Mouse (Mus musculus): ENCODE measurements around the gene Cidec. TPM values are rescaled to one million over a fixed set of nuclear protein-coding genes. Genes with fewer than 3 reads are reported as not detected.
A peak's percentile ranks its signal among the peaks of the same experiment; 100 is the strongest.

The Cidec gene
- polyA plus RNA-seq, 1 experiment from 2014 or later: not detected

DNA sequence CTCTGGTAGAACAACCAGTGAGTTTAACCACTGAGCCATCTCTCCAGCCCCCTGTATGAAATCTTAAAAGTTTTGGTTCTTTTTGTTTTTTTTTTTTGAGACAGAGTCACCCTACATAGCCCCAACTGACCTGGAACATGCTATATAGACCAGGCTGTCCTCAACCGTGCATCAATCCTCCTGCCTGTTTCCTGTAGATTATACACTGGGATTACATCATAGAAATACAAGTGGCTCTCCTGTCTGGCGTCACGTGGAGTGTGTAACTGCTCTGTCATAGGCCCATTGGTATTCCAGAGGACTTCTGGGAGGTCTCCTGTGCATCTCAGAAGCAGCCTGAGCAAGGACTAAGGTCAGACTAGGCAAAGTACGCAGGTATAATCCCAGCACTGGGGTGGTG, 12.6 kb downstream of the Cidec start:
- no peaks in the 10 kb centered on the region for H3K36me3 ChIP-seq

DNA sequence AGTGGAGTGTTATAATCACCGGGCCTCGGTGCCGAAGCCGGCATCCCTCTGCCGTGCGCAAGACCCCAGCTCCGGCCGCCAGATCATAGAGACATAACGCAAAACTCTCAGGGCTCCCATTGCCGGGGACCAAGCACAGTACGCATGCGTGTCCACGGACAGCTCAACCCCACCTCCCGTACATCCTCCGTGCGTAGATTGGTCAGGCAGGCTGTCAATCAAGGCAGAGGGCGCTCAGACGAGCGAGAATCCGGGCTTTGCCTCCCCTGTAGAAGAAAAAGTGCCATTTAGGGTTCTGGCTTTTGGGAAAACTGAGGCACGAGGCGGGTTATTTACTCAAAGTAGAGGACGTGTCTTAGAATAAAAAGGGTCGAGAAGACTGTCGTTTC, 16.4 kb downstream of the Cidec start, which contains the start of gene Rpusd3:
Gene Rpusd3 (minus strand): TSS at position 142 of the 389 bp plus-strand sequence.
- under 1% methylated on average over 25 of the region's 25 CpGs for WGBS
- H3K4me3 ChIP-seq: peak within 1 kb of the TSS; percentile 71
- H3K27ac ChIP-seq: peak within 1 kb of the TSS; percentile 88
- peaks cover 30% of the 10 kb centered on the region for H3K36me3 ChIP-seq
- DNase-seq (ENCODE audit: low spot score): peak; percentile 96
- H3K4me1 ChIP-seq (replicated peaks): peaks cover 25% of the 10 kb centered on the region
- no peaks in the 10 kb centered on the region for H3K9me3 ChIP-seq
- H3K27me3 ChIP-seq (ENCODE audit: insufficient read depth, poor library complexity, severe bottlenecking): no peaks in the 10 kb centered on the region

More for the DNA sequence above, 12.6 kb downstream of the Cidec start:
- no peak for DNase-seq (ENCODE audit: low spot score)
- peaks cover 18% of the 10 kb centered on the region for H3K4me1 ChIP-seq (replicated peaks)
- H3K4me3 ChIP-seq: no peak overlapping the region
- no peaks in the 10 kb centered on the region for H3K27me3 ChIP-seq (ENCODE audit: insufficient read depth, poor library complexity, severe bottlenecking)
- WGBS: 88% methylated on average over 4 of the region's 4 CpGs
- H3K9me3 ChIP-seq: no peaks in the 10 kb centered on the region
- H3K27ac ChIP-seq: no peak overlapping the region

DNA sequence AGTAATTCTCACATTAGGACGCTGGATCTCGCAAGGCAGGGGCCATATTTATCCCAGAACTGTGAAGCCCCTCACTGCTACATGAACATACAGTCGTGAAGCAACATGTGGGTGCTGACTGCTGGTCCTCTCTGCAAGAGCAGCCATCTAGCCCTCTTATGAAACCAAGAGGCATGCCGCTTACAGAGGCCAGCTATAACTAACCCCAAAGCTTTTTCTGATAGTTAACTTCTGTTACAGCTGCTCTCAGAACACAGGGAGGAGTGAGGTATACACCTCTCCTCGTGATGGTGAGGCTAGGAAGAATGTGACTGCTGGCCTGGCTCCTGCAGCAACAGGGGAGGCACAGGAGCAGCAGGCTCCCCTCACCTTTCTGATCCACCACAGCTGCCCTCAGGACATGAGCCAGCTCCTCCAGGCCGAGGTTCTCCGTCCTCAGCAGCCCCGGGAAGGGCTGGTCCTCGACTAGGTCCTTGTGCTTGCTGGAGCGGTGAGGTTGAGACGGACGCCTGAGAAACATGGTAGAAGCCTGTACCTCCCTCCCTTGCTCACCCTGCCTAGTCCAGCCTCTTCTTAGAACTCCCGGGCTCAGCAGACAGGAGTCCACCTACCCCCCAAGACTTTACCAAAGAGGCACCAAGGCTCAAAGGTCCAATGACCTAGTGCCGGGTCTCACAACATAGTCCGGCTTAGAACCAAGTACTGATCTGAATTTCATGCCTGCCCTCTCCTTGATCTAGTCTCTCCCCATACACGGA, 16.9 kb downstream of the Cidec start:
- Histone ChIP-seq H3K36me3 (peaks cover 30% of the 10 kb centered on the region), H3K4me1 (replicated peaks) (peaks cover 25% of the 10 kb centered on the region), H3K27ac (peak overlapping the region; percentile 88), H3K9me3 (no peaks in the 10 kb centered on the region), H3K27me3 (ENCODE audit: insufficient read depth, poor library complexity, severe bottlenecking) (no peaks in the 10 kb centered on the region), H3K4me3 (peak overlapping the region; percentile 71)
- DNase-seq (ENCODE audit: low spot score): no peak
- 18% methylated on average over 16 of the region's 16 CpGs for WGBS

DNA sequence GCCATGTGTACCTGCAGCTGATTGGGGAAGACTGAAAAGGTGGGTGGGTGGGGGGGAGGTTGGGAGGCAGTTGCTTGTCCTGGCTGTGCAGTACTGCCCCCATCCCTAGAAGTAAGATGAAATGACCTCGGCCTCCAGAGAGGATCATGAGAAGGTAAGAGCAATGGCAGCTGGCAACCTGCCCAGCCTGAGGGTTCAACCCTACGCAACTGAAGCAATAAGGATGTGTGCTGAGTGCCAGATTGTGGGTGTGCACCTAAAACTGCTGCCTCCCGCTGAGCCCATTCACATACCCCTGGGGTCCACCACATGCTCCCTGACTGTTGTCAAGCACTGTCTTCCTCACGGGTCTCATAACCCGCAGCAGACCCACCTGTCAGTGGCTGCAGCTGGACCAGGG, 19.1 kb downstream of the Cidec start:
- Histone ChIP-seq H3K4me3 (no peak overlapping the region), H3K4me1 (replicated peaks) (peaks cover 25% of the 10 kb centered on the region), H3K36me3 (peaks cover 39% of the 10 kb centered on the region), H3K27ac (no peak overlapping the region), H3K27me3 (ENCODE audit: insufficient read depth, poor library complexity, severe bottlenecking) (no peaks in the 10 kb centered on the region), H3K9me3 (no peaks in the 10 kb centered on the region)
- DNase-seq (ENCODE audit: low spot score): no peak
- 92% methylated on average over 5 of the region's 5 CpGs for WGBS

DNA sequence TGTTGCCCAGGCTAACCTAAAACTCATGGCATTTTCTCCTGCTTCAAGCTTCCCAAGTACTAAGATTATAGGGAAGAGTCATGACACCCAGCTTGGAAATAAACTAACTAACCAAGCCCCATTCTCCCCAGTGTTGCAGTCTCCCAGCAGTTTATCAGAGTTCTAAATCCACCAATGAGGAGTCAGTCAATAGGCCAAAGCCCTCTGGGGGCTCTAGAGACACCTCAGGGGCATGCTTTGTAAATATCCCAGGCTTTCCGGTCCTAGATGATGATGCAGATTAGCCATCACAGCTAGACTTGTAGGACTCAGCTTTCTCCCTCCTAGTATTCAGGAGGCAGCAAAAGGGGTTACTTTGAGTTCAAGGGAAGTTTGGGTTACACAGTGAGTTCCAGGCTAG, 25.6 kb downstream of the Cidec start:
- no peak for DNase-seq (ENCODE audit: low spot score)
- Histone ChIP-seq H3K27me3 (ENCODE audit: insufficient read depth, poor library complexity, severe bottlenecking) (no peaks in the 10 kb centered on the region), H3K27ac (no peak overlapping the region), H3K4me3 (no peak overlapping the region), H3K36me3 (peaks cover 39% of the 10 kb centered on the region), H3K9me3 (no peaks in the 10 kb centered on the region), H3K4me1 (replicated peaks) (no peaks in the 10 kb centered on the region)
- WGBS: 72% methylated on average over 1 of the region's 1 CpGs

DNA sequence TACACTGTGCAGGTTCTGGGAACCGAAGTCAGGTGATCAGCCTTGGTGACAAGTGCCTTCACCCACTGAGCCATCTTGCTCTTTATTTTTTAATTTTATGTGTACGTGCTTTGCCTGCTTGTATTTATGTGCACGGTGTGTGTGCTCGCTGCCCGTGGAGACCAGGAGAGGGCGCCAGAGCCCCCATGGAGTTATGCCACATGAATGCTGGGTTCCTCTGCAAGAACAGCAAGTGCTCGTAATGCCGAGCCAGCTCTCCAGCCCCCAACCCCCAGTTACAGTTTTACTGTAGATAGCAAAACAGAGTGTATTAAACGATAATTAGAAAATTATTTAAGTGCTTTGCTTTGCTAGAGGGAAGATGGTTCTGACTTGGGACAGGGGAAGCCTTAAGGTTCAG, 28.9 kb downstream of the Cidec start:
- Histone ChIP-seq H3K9me3 (no peaks in the 10 kb centered on the region), H3K4me3 (no peak overlapping the region), H3K4me1 (replicated peaks) (no peaks in the 10 kb centered on the region), H3K27me3 (ENCODE audit: insufficient read depth, poor library complexity, severe bottlenecking) (no peaks in the 10 kb centered on the region), H3K27ac (no peak overlapping the region), H3K36me3 (peaks cover 22% of the 10 kb centered on the region)
- no peak for DNase-seq (ENCODE audit: low spot score)
- WGBS: 76% methylated on average over 9 of the region's 9 CpGs

DNA sequence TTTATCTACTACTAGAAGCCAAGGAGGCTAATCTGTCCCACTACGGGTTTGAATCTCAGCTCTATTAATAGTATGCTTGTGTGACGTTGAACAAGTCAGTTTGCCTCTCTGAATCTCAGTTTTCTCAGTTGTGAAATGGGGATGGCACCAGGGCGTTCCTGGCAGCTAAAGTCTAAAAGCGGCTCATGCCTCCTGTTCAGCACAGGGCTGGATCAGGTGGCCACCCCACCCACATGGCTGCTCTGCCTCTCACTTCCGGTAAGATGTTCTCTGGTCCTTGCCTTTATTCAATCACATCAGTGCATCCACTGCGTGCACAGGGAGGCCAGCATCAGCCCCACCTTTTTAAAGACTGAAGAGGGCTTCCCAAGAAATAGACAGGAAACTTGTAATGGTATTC, 30.1 kb downstream of the Cidec start:
- no peak overlapping the region for H3K4me3 ChIP-seq
- H3K27ac ChIP-seq: no peak overlapping the region
- WGBS: 87% methylated on average over 6 of the region's 6 CpGs

DNA sequence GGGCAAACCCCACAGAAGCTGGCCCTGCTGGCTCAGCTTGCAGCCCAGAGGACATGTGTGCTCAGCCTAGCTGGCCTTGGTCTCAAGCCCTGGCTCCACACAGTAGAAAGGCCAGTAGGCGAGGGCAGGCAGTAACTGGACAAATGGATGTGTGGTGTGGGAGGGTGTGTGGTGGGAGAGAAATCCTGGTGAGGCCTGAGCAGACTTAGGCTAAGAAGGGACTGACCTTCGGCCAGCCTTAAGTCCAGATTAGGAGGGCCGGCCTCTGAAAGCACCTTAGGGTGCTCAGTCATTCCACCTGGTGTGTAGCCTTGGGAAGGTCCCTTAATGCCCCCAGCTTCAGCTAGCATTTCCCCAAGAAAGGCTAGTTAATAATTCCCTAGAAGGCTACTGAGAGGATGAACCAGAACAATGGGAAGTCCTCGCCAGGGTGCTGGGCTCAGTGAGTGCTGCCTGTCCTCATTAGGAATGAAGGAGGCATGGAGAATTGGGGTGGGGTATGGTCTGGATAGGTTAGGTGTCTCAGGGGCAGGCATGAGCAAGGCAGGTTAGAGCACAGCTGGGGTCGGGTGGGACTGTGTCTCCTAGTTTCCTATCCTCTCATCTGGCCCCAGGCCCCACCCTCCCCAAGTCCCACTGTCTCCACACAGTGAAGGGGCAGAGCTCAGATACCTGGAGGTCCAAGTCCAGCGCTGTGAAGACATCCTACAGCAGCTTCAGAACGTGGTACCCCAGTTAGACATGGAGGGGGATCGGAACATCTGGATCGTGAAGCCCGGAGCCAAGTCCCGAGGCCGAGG, 30.7 kb downstream of the Cidec start:
- no peak for DNase-seq (ENCODE audit: low spot score)
- no peaks in the 10 kb centered on the region for H3K27me3 ChIP-seq (ENCODE audit: insufficient read depth, poor library complexity, severe bottlenecking)
- H3K27ac ChIP-seq: 0 out of 2 replicates have a peak overlapping the region, but pooled peaks have one; percentile 6
- no peaks in the 10 kb centered on the region for H3K9me3 ChIP-seq
- H3K36me3 ChIP-seq: peaks cover 35% of the 10 kb centered on the region
- H3K4me3 ChIP-seq: no peak overlapping the region
- no peaks in the 10 kb centered on the region for H3K4me1 ChIP-seq (replicated peaks)
- 78% methylated on average over 12 of the region's 12 CpGs for whole genome bisulfite sequencing

More for the DNA sequence above, 30.1 kb downstream of the Cidec start:
- no peaks in the 10 kb centered on the region for H3K9me3 ChIP-seq
- no peaks in the 10 kb centered on the region for H3K27me3 ChIP-seq (ENCODE audit: insufficient read depth, poor library complexity, severe bottlenecking)
- no peaks in the 10 kb centered on the region for H3K4me1 ChIP-seq (replicated peaks)
- no peak for DNase-seq (ENCODE audit: low spot score)
- peaks cover 30% of the 10 kb centered on the region for H3K36me3 ChIP-seq

DNA sequence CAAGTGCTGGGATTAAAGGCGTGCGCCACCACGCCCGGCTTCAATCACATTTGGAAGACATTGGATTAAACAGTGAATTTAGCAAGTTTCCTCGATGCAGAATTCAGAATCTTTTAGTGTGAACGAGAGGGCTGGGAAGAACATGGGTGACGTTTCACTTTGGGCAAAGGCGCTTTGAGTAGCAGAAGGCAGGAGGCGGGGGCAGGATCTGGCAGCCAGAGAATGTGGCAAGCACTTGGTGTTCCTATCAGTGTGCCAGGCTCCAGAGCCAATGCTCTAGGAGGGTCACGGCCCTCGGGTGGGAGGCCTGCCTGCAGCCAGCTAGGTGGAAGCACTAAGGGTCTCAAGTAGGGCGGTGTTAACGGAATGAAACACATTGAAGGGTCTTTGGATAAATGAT, 33.5 kb downstream of the Cidec start:
- Histone ChIP-seq H3K27ac (no peak overlapping the region), H3K36me3 (peaks cover 36% of the 10 kb centered on the region), H3K27me3 (ENCODE audit: insufficient read depth, poor library complexity, severe bottlenecking) (no peaks in the 10 kb centered on the region), H3K9me3 (no peaks in the 10 kb centered on the region), H3K4me1 (replicated peaks) (0 out of 2 replicates have a peak, but pooled peaks cover 6% of the 10 kb centered on the region), H3K4me3 (no peak overlapping the region)
- 93% methylated on average over 13 of the region's 13 CpGs for WGBS
- DNase-seq (ENCODE audit: low spot score): no peak

DNA sequence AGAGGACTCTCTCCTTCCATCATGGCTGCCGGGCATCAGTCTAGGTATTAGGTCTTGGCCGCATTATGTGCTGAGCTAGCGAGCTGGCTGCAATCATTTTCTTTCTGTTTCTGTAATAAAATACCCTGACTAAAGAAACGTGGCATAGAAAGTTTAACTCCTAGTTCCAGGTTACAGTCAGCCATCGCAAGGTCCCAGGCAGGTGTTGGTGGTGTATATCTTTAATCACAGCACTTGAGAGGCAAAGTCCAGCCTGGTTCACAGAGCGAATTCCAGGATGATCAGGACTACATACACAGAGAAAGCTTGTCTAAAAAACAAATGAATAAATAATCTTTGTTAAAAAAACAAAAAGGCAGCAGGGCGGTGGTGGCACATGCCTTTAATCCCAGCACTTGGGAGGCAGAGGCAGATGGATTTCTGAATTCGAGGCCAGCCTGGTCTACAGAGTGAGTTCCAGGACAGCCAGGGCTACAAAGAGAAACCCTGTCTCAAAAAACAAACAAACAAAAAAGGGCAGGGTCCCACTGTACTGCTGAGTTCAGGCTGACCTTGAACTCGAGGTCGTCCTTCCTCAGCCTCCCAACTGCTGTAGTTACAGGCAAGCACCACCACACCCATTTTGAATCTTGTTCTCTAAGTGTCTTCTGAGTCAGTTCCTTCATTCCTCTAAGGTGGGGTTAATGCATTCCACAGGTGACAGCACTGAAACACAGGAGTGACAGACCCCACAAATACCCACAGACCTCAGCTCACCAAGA, 39.1 kb downstream of the Cidec start:
- H3K36me3 ChIP-seq: peaks cover 47% of the 10 kb centered on the region

DNA sequence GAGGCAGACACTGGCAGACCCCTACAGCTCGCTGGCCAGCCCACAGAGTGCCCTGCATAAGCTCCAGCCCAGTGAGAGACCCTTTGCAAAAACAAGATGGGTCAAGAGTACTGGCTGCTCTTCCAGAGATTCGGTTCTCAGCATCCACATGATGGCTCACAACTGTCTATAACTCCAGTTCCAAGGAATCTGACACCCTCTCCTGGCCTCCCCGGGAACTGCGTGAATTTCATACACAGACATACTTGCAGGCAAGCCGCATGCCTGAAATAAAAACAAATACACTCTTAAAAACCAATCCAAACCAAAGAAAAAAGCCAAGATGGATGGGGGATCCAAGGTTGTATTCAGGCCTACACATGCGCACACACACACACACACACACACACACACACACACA, 40.1 kb downstream of the Cidec start:
- 89% methylated on average over 6 of the region's 6 CpGs for WGBS
- H3K27ac ChIP-seq: no peak overlapping the region
- H3K4me3 ChIP-seq: no peak overlapping the region
- H3K36me3 ChIP-seq: peaks cover 49% of the 10 kb centered on the region
- H3K9me3 ChIP-seq: no peaks in the 10 kb centered on the region
- no peak for DNase-seq (ENCODE audit: low spot score)
- H3K4me1 ChIP-seq (replicated peaks): peaks cover 27% of the 10 kb centered on the region
- H3K27me3 ChIP-seq (ENCODE audit: insufficient read depth, poor library complexity, severe bottlenecking): 0 out of 2 replicates have a peak, but pooled peaks cover 7% of the 10 kb centered on the region

More for the DNA sequence above, 39.1 kb downstream of the Cidec start:
- Histone ChIP-seq H3K4me3 (no peak overlapping the region), H3K27me3 (ENCODE audit: insufficient read depth, poor library complexity, severe bottlenecking) (0 out of 2 replicates have a peak, but pooled peaks cover 7% of the 10 kb centered on the region), H3K27ac (no peak overlapping the region), H3K9me3 (no peaks in the 10 kb centered on the region), H3K4me1 (replicated peaks) (peaks cover 25% of the 10 kb centered on the region)
- DNase-seq (ENCODE audit: low spot score): no peak
- whole genome bisulfite sequencing: 86% methylated on average over 10 of the region's 10 CpGs

DNA sequence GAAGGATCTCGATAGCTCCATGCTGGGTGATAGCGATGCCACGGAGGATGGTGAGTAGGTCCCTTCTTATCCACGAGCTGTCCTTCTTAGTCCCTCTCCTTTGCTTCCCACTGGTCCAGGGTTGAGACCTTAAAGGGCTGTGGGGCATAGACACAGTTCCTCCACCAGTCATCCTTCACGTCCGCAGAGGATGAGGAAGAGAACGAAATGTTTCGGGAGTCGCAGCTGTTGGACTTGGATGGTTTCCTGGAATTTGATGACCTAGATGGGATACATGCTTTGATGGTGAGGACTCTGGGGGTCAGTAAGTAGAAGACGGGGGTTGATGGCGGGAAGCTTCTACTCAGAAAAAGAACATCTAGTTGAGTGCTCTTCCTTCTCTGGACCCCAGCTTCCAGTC, 40.7 kb downstream of the Cidec start:
- 94% methylated on average over 11 of the region's 11 CpGs for WGBS
- Histone ChIP-seq H3K4me1 (replicated peaks) (peaks cover 27% of the 10 kb centered on the region), H3K4me3 (no peak overlapping the region), H3K9me3 (no peaks in the 10 kb centered on the region), H3K27me3 (ENCODE audit: insufficient read depth, poor library complexity, severe bottlenecking) (0 out of 2 replicates have a peak, but pooled peaks cover 7% of the 10 kb centered on the region), H3K36me3 (peaks cover 50% of the 10 kb centered on the region), H3K27ac (no peak overlapping the region)
- DNase-seq (ENCODE audit: low spot score): no peak

Data from hindbrain, embryonic 10.5 days (tissue).